Mouse (Mus musculus) stomach, embryonic 16.5 days (tissue): Measurements from ENCODE around the gene Ilf2. TPM values are rescaled to one million over a fixed set of nuclear protein-coding genes. Genes with fewer than 3 reads are reported as not detected.

Experiments
- ATAC-seq: fragments of 200-750 bp; cut with Nextera tagmentation; 2 replicates; pipeline ENCODE4 v1.8.0; 2017; ENCODE audit warnings: moderate number of reproducible peaks, moderate TSS enrichment; ENCODE audit not compliant: insufficient read depth, low FRiP score
- H3K27ac ChIP-seq: fragments of 300-500 bp; sonication (generic); 2 replicates; pipeline ENCODE4 v1.5.1; 2014; ENCODE audit warnings: low read length
- H3K27me3 ChIP-seq: fragments of 300-500 bp; sonication (generic); 2 replicates; pipeline ENCODE4 v1.6.1; 2014; ENCODE audit warnings: low read length, control low read depth, mixed read lengths; ENCODE audit not compliant: control insufficient read depth, insufficient read depth
- H3K36me3 ChIP-seq: fragments of 300-500 bp; sonication (generic); 2 replicates; pipeline ENCODE4 v1.6.1; 2014; ENCODE audit warnings: low read length; ENCODE audit not compliant: control insufficient read depth, insufficient read depth
- H3K4me1 ChIP-seq: fragments of 300-500 bp; sonication (generic); 2 replicates; pipeline ENCODE4 v1.6.1; 2014; ENCODE audit warnings: low read length, control low read depth, mixed read lengths; ENCODE audit not compliant: control insufficient read depth, insufficient read depth
- H3K4me2 ChIP-seq: fragments of 300-500 bp; sonication (generic); 2 replicates; pipeline ENCODE4 v1.6.1; 2014; ENCODE audit warnings: low read depth, low read length, mixed read lengths
- H3K4me3 ChIP-seq: fragments of 300-500 bp; sonication (generic); replicated peaks from 2 replicates; pipeline ENCODE4 v1.5.1; 2014; ENCODE audit warnings: mild to moderate bottlenecking, low read length
- H3K9ac ChIP-seq: fragments of 300-500 bp; sonication (generic); 2 replicates; pipeline ENCODE4 v1.6.1; 2014; ENCODE audit warnings: low read length
- H3K9me3 ChIP-seq: fragments of 300-500 bp; sonication (generic); replicated peaks from 2 replicates; pipeline ENCODE4 v1.6.1; 2016; ENCODE audit warnings: low read length, control low read depth; ENCODE audit not compliant: control insufficient read depth
- WGBS: fragments of 180-500 bp; shearing (Covaris S2); extraction: QIAGEN DNeasy Blood & Tissue Kit; methylation state at CpG from one replicate; pipeline ENCODE4 v1.1.7; 2014; 5-methylcytosine and 5-hydroxymethylcytosine counted together
- polyA plus RNA-seq: library from polyadenylated mRNA; unstranded; fragments of >200 nt; fragmentation: Nextera tagmentation; extraction: Ambion mirVana; gene quantifications from 2 replicates; pipeline ENCODE4 v1.2.1, GENCODE M21; 2015

Gene Ilf2
- polyA plus RNA-seq, 1 experiment from 2014 or later, result 147 TPM

GRCm38 (mm10) chr3:90465686-90466310 lies 10.1 kb upstream of the Ilf2 start, which contains the start of gene Npr1:
Gene Npr1, minus strand, starts transcription at chr3:90465866.
- Histone ChIP-seq H3K27me3 (peaks cover 22% of the 10 kb centered on the region), H3K4me1 (peaks cover 6% of the 10 kb centered on the region; the same call in 1 of the 2 replicates), H3K27ac (no peak within 1 kb of the TSS), H3K4me3 (peak within 1 kb of the TSS; percentile 62), H3K4me2 (peak within 1 kb of the TSS; percentile 99), H3K9ac (peak within 1 kb of the TSS; percentile 70), H3K36me3 (no peaks in the 10 kb centered on the region), H3K9me3 (no peaks in the 10 kb centered on the region)
- peak; percentile 32; the same call in 1 of the 2 replicates for ATAC-seq
- WGBS, result 0% methylated on average over 36 of the region's 49 CpGs

DNA sequence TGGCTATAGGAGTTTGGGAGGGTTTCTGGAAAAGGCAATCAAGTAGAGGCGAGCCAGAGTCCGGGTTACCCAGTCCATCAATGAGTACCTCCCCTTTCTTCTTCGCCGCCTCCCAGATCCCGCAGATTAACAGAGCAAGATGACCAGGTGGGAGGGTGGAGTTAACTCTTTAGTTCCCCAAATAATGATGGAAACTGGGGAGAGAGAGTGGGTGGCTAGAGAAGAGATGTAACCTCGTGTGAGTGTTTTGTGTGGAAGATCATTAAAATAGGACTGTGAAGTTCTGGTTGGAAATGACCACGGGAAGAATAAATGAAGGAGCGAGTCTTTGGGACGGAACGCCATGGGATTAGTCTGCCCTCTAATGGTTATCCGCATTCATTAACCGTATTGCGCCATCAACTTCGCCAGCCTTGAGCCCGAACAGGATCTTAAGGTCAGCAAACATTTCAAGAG lies 9.6 kb upstream of the Ilf2 start:
- Histone ChIP-seq H3K4me1 (peaks cover 6% of the 10 kb centered on the region; the same call in 1 of the 2 replicates), H3K9me3 (no peaks in the 10 kb centered on the region), H3K36me3 (no peaks in the 10 kb centered on the region), H3K9ac (peak overlapping the region; percentile 70), H3K27ac (no peak overlapping the region), H3K4me3 (peak overlapping the region; percentile 62), H3K4me2 (peak overlapping the region; percentile 99), H3K27me3 (peaks cover 22% of the 10 kb centered on the region)
- peak; percentile 23; the same call in 1 of the 2 replicates for ATAC-seq
- 0% methylated on average over 15 of the region's 15 CpGs for WGBS

- H3K4me1 ChIP-seq, result peaks cover 6% of the 10 kb centered on the region; the same call in 1 of the 2 replicates
- no peak for ATAC-seq
- no peaks in the 10 kb centered on the region for H3K9me3 ChIP-seq
- H3K36me3 ChIP-seq, result no peaks in the 10 kb centered on the region
- H3K4me2 ChIP-seq, result no peak overlapping the region
- no peak overlapping the region for H3K9ac ChIP-seq
- 90% methylated on average over 10 of the region's 10 CpGs for WGBS
- H3K27ac ChIP-seq, result no peak overlapping the region
- H3K27me3 ChIP-seq, result peaks cover 22% of the 10 kb centered on the region
- H3K4me3 ChIP-seq, result no peak overlapping the region
Observed at GRCm38 (mm10) chr3:90467618-90468300, 8.2 kb upstream of the Ilf2 start.

- H3K4me1 ChIP-seq, result peaks cover 5% of the 10 kb centered on the region; the same call in 1 of the 2 replicates
- H3K9me3 ChIP-seq, result no peaks in the 10 kb centered on the region
- no peaks in the 10 kb centered on the region for H3K36me3 ChIP-seq
- WGBS, result 24% methylated on average over 3 of the region's 3 CpGs
- no peaks in the 10 kb centered on the region for H3K27me3 ChIP-seq
- ATAC-seq, result no peak
- no peak overlapping the region for H3K9ac ChIP-seq
- no peak overlapping the region for H3K27ac ChIP-seq
- H3K4me3 ChIP-seq, result no peak overlapping the region
- H3K4me2 ChIP-seq, result no peak overlapping the region
Observed at GRCm38 (mm10) chr3:90472213-90472612, 3.7 kb upstream of the Ilf2 start.

DNA sequence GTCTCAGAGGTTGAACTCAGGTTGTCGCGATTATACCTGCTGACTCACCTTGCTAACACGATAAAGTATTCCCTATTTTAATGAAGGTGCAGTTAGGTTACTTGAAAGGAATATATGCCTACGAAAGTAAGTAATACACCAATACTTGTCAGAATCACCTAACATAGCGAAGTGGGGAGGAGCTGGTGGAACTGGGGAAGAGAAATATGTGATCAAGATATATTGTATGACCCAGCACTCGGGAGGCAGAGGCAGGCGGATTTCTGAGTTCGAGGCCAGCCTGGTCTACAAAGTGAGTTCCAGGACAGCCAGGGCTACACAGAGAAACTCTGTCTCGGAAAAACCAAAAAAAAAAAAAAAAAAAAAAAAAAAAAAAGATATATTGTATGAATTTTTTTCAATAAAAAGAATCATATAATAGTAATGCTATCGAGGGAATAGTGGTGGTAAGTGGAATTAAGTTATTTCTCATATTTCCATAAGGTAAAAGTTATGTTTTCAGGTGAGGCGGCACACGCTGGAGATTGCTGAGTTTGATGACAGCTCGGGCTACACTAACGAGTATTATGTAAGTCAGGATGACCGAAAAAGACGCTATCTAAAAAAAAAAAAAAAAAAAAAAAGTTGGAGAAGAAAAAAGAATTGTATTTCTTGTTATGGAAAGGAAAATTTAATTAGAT lies 635 bp upstream of the Ilf2 start:
- Histone ChIP-seq H3K9ac (no peak overlapping the region), H3K4me2 (peak overlapping the region; percentile 49), H3K4me1 (peaks cover 7% of the 10 kb centered on the region; the same call in 1 of the 2 replicates), H3K36me3 (peaks cover 6% of the 10 kb centered on the region), H3K9me3 (no peaks in the 10 kb centered on the region), H3K27ac (no peak overlapping the region), H3K27me3 (no peaks in the 10 kb centered on the region), H3K4me3 (peak overlapping the region; percentile 45)
- no peak for ATAC-seq
- WGBS, result 33% methylated on average over 15 of the region's 16 CpGs

DNA sequence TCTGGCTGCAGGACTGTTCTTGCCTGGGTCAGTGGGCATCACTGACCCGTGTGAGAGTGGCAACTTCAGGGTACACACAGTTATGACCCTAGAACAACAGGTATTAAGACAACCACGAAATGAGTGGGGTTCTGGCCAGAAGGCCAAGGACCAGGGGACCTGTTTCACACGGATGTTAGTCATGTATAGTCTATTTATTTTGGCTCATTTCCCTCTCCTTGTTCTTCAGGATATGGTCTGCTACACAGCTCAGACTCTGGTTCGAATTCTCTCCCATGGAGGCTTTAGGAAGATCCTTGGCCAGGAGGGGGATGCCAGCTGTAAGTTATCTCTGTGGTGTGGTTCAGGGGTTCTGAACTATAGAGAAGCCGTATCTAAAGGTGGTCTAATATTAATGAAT lies 11.1 kb downstream of the Ilf2 start:
- Histone ChIP-seq H3K4me2 (no peak overlapping the region), H3K27me3 (no peaks in the 10 kb centered on the region), H3K36me3 (peaks cover 16% of the 10 kb centered on the region), H3K9ac (no peak overlapping the region), H3K4me3 (no peak overlapping the region), H3K27ac (no peak overlapping the region), H3K9me3 (no peaks in the 10 kb centered on the region), H3K4me1 (peaks cover 8% of the 10 kb centered on the region)
- 80% methylated on average over 5 of the region's 5 CpGs for WGBS
- no peak for ATAC-seq

DNA sequence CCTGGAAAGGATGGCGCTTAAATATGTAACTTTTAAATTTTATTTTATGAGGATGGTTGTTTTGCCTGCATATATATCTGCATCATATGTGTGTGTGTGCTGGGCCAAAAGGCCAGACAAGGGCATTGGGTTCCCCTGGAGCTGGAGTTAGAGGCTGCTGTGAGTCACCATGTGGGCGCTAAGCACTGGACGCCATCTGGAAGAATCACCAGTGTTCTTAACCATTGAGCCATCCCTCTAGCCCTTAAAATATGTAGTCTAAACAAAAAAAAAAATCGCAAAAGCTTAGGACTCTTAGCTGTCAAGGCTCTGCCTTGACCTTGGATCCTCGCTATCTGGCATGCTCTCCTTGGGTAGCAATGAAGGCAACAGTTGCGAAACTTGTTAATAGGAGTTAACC lies 12.7 kb downstream of the Ilf2 start:
- Histone ChIP-seq H3K4me1 (peaks cover 8% of the 10 kb centered on the region), H3K27ac (no peak overlapping the region), H3K9me3 (no peaks in the 10 kb centered on the region), H3K4me3 (no peak overlapping the region), H3K36me3 (peaks cover 8% of the 10 kb centered on the region), H3K27me3 (no peaks in the 10 kb centered on the region), H3K9ac (no peak overlapping the region), H3K4me2 (no peak overlapping the region)
- ATAC-seq, result no peak
- WGBS, result 76% methylated on average over 6 of the region's 6 CpGs

GRCm38 (mm10) chr3:90490696-90491256 lies 14.8 kb downstream of the Ilf2 start, which contains the start of gene Snapin:
Gene Snapin, minus strand, starts transcription at chr3:90491033.
- peak within 1 kb of the TSS; percentile 80 for H3K4me2 ChIP-seq
- peaks cover 11% of the 10 kb centered on the region for H3K36me3 ChIP-seq
- H3K27me3 ChIP-seq, result no peaks in the 10 kb centered on the region
- H3K9me3 ChIP-seq, result no peaks in the 10 kb centered on the region
- peaks cover 8% of the 10 kb centered on the region for H3K4me1 ChIP-seq
- peak within 1 kb of the TSS; percentile 88 for H3K4me3 ChIP-seq
- WGBS, result under 1% methylated on average over 37 of the region's 37 CpGs
- H3K9ac ChIP-seq, result peak within 1 kb of the TSS; percentile 86
- H3K27ac ChIP-seq, result peak within 1 kb of the TSS; percentile 84
- peak; percentile 98 for ATAC-seq
